31 mouse cellular contexts compared by ENCODE assay signal in the genomic region with DNA sequence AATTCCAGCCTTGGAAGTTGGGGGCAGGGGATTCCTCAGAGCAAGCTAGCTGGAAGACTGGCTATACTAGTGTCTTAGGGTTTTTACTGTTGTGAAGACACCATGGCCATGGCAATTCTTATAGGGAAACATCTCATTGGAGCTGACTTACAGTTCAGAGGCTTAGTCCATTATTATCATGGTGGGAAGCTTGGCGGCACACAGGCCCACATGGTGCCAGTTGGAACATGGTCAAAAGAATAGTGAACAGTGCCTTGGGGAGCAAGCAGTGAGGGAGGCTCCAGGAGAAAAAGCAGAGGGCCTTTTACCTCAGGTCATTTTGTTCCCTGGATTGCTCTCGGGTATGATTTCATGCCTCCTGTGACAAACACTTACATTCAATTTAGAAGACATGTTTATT. TPM values are rescaled to one million over a fixed set of nuclear protein-coding genes. Genes with fewer than 3 reads are reported as not detected.
DNase-seq lines count a peak whose midpoint lies in the region; ATAC-seq lines count a peak whose summit lies in the region.
"Had no signal": no experiment of that assay in that cellular context is flagged by ENCODE, and none has a peak within 500 bp of the region (broad histone marks: within the 10 kb centered on the region; RNA-seq: fewer than 3 reads in every experiment).

No protein-coding gene starts in this region.

- no peaks in the 10 kb centered on the region for H3K36me3 ChIP-seq in hindbrain, embryonic 16.5 days (ENCODE audit: control insufficient read depth, insufficient read depth, low read length)
- H3K36me3 ChIP-seq in hindbrain, embryonic 10.5 days, result no peaks in the 10 kb centered on the region
- H3K36me3 ChIP-seq: hindbrain, embryonic 12.5 days; limb, embryonic 12.5 days; liver, embryonic 15.5 days; neural tube, embryonic 13.5 days had no signal

- H3K4me2 ChIP-seq in hindbrain, embryonic 16.5 days (ENCODE audit: low read length), result no peak overlapping the region
- H3K4me2 ChIP-seq: hindbrain, embryonic 12.5 days; limb, embryonic 12.5 days; liver, embryonic 15.5 days; lung, embryonic 14.5 days; neural tube, embryonic 13.5 days had no signal

- peak; percentile 59 for ATAC-seq in hindbrain, embryonic 16.5 days
- ATAC-seq: CD4-positive, CD25-positive, alpha-beta regulatory T cell, adult 4 months; inflammation-experienced regulatory T-cells, adult 6 months had no signal

- H3K9ac ChIP-seq in hindbrain, embryonic 16.5 days (ENCODE audit: low read depth, low read length), result no peak overlapping the region
- H3K9ac ChIP-seq: hindbrain, embryonic 12.5 days; limb, embryonic 12.5 days; liver, embryonic 15.5 days; lung, embryonic 14.5 days; neural tube, embryonic 13.5 days had no signal

- no peak overlapping the region for H3K27ac ChIP-seq in hindbrain, embryonic 16.5 days (ENCODE audit: low read depth, low read length)
- no peak overlapping the region for H3K27ac ChIP-seq in hindbrain, embryonic 10.5 days
- H3K27ac ChIP-seq: hindbrain, embryonic 12.5 days; layer of hippocampus, adult 2 months; limb, embryonic 12.5 days; liver, embryonic 15.5 days; neural tube, embryonic 13.5 days had no signal

- H3K9me3 ChIP-seq in hindbrain, embryonic 16.5 days (ENCODE audit: control insufficient read depth, low read length), result no peaks in the 10 kb centered on the region
- no peaks in the 10 kb centered on the region for H3K9me3 ChIP-seq in hindbrain, embryonic 10.5 days
- H3K9me3 ChIP-seq: hindbrain, embryonic 12.5 days; liver, embryonic 15.5 days; neural tube, embryonic 13.5 days had no signal

- DNase-seq in cerebellum, adult 9-10 months, result peak; percentile 7
- DNase-seq in cerebellum, postnatal 36 days, result no peak
- DNase-seq in hindbrain, embryonic 10.5 days (ENCODE audit: low spot score), result no peak
- DNase-seq in layer of hippocampus, postnatal 36 days, result peak; percentile 1 to 5
- no peak for DNase-seq in layer of hippocampus, adult 18-20 months (ENCODE audit: low spot score in 2 of 2)
- peak; percentile 48 to 52 for DNase-seq in right cerebral cortex, postnatal 10 days (ENCODE audit: low spot score in 2 of 2)
- DNase-seq in right cerebral cortex, postnatal 14 days, result no peak
- DNase-seq: adrenal gland, adult 8-10 months; cerebellum, adult 18-20 months; gastrocnemius, postnatal 10 days; heart, postnatal 14 days; kidney, adult 11 months; kidney, postnatal 14 days; lung, embryonic 14.5 days; lung, postnatal 14 days; thymus, postnatal 4 days had no signal

- no peak overlapping the region for H3K4me3 ChIP-seq in hindbrain, embryonic 16.5 days (ENCODE audit: low read length)
- no peak overlapping the region for H3K4me3 ChIP-seq in hindbrain, embryonic 10.5 days
- H3K4me3 ChIP-seq: erythroblast, embryonic 14.5 days; hindbrain, embryonic 12.5 days; layer of hippocampus, adult 2 months; limb, embryonic 12.5 days; liver, embryonic 15.5 days; neural tube, embryonic 13.5 days had no signal

- H3K27me3 ChIP-seq in hindbrain, embryonic 16.5 days (replicated peaks; ENCODE audit: control insufficient read depth, insufficient read depth, low read length), result no peaks in the 10 kb centered on the region
- H3K27me3 ChIP-seq in hindbrain, embryonic 10.5 days (ENCODE audit: insufficient read depth, poor library complexity, severe bottlenecking), result peaks cover under 1% of the 10 kb centered on the region
- H3K27me3 ChIP-seq: hindbrain, embryonic 12.5 days; limb, embryonic 12.5 days; liver, embryonic 15.5 days; neural tube, embryonic 13.5 days had no signal

- peaks cover 5% of the 10 kb centered on the region for H3K4me1 ChIP-seq in hindbrain, embryonic 16.5 days (ENCODE audit: control insufficient read depth, insufficient read depth, low read depth, low read length)
- H3K4me1 ChIP-seq in hindbrain, embryonic 10.5 days (replicated peaks), result peaks cover 16% of the 10 kb centered on the region
- H3K4me1 ChIP-seq: liver, embryonic 15.5 days had no signal

- WGBS in hindbrain, embryonic 16.5 days, result 70% methylated on average over 2 of the region's 2 CpGs
- 83% methylated on average over 2 of the region's 2 CpGs for WGBS in hindbrain, embryonic 10.5 days

RNA-seq across cellular contexts. Expression of gene Ankrd66, which starts 12.9 kb away (rescaled TPM):
- polyA plus RNA-seq in hindbrain, embryonic 16.5 days (2015; fragmentation: Nextera tagmentation; extraction: Ambion mirVana), result 1.1 and 1.3 TPM in 2 replicates
- polyA plus RNA-seq in hindbrain, embryonic 10.5 days (2016; fragmentation: Nextera tagmentation; extraction: Ambion mirVana), result 0.29 and 1.5 TPM in 2 replicates
- total RNA-seq in layer of hippocampus, postnatal 36 days (2021), result under 1 TPM in 1 of 2 experiments, not detected in 1; 0.45 TPM
- total RNA-seq in layer of hippocampus, adult 18-20 months (2021), result under 1 TPM; 0.51 to 0.57 TPM
- total RNA-seq: gastrocnemius, postnatal 10 days; heart, postnatal 14 days; left cerebral cortex, postnatal 10 days; liver, adult 2 months had no signal
- polyA plus RNA-seq: CD4-positive, CD25-positive, alpha-beta regulatory T cell, adult 4 months; erythroblast, embryonic 14.5 days; forebrain, embryonic 11.5 days; inflammation-experienced regulatory T-cells, adult 6 months; limb, embryonic 12.5 days; liver, adult 2 months; liver, embryonic 15.5 days; small intestine, adult 2 months had no signal

RNA-seq across cellular contexts. Expression of gene Mep1a, which starts 27.9 kb away (rescaled TPM):
- polyA plus RNA-seq in hindbrain, embryonic 16.5 days (2015; fragmentation: Nextera tagmentation; extraction: Ambion mirVana), result 0.06 and 0.20 TPM in 2 replicates
- not detected in 2 replicates for polyA plus RNA-seq in hindbrain, embryonic 10.5 days (2016; fragmentation: Nextera tagmentation; extraction: Ambion mirVana)
- total RNA-seq in layer of hippocampus, postnatal 36 days (2021), result not detected
- total RNA-seq in layer of hippocampus, adult 18-20 months (2021), result not detected
- total RNA-seq: adrenal gland, adult 8-10 months; gastrocnemius, postnatal 10 days; heart, postnatal 14 days; layer of hippocampus, adult 2 months; liver, adult 2 months had no signal
- polyA plus RNA-seq: CD4-positive, CD25-positive, alpha-beta regulatory T cell, adult 4 months; erythroblast, embryonic 14.5 days; forebrain, embryonic 11.5 days; heart, embryonic 14.5 days; hindbrain, embryonic 12.5 days; inflammation-experienced regulatory T-cells, adult 6 months; limb, embryonic 12.5 days; lung, embryonic 14.5 days; neural tube, embryonic 13.5 days; stomach, embryonic 14.5 days had no signal

RNA-seq across cellular contexts. Expression of gene Pla2g7, which starts 37.4 kb away (rescaled TPM):
- polyA plus RNA-seq in hindbrain, embryonic 16.5 days (2015; fragmentation: Nextera tagmentation; extraction: Ambion mirVana), result 148 and 226 TPM in 2 replicates
- 7.0 and 11.2 TPM in 2 replicates for polyA plus RNA-seq in hindbrain, embryonic 10.5 days (2016; fragmentation: Nextera tagmentation; extraction: Ambion mirVana)
- total RNA-seq in layer of hippocampus, postnatal 36 days (2021), result 100 to 1,000 TPM; 108 to 125 TPM
- total RNA-seq in layer of hippocampus, adult 18-20 months (2021), result 100 to 1,000 TPM in 1 of 2 experiments, 10 to 100 TPM in 1; 99.2 to 113 TPM
- polyA plus RNA-seq: erythroblast, embryonic 14.5 days had no signal

Comparison
In these comparisons a context has a peak if more than half of its experiments do, and no peak if none do; other contexts are left out.
1. DNase-seq: peak in cerebellum, adult 9-10 months (single experiment), layer of hippocampus, postnatal 36 days (2 of 2) and right cerebral cortex, postnatal 10 days (2 of 2); none in cerebellum, postnatal 36 days (0 of 2), hindbrain, embryonic 10.5 days (single experiment), layer of hippocampus, adult 18-20 months (0 of 2) and right cerebral cortex, postnatal 14 days (single experiment).